Mouse (Mus musculus): ENCODE data around the gene S1pr1. TPM values are rescaled to one million over a fixed set of nuclear protein-coding genes. Genes with fewer than 3 reads are reported as not detected.

Gene S1pr1
- total RNA-seq (2017): 3.5 and 8.3 TPM in 2 replicates

DNA sequence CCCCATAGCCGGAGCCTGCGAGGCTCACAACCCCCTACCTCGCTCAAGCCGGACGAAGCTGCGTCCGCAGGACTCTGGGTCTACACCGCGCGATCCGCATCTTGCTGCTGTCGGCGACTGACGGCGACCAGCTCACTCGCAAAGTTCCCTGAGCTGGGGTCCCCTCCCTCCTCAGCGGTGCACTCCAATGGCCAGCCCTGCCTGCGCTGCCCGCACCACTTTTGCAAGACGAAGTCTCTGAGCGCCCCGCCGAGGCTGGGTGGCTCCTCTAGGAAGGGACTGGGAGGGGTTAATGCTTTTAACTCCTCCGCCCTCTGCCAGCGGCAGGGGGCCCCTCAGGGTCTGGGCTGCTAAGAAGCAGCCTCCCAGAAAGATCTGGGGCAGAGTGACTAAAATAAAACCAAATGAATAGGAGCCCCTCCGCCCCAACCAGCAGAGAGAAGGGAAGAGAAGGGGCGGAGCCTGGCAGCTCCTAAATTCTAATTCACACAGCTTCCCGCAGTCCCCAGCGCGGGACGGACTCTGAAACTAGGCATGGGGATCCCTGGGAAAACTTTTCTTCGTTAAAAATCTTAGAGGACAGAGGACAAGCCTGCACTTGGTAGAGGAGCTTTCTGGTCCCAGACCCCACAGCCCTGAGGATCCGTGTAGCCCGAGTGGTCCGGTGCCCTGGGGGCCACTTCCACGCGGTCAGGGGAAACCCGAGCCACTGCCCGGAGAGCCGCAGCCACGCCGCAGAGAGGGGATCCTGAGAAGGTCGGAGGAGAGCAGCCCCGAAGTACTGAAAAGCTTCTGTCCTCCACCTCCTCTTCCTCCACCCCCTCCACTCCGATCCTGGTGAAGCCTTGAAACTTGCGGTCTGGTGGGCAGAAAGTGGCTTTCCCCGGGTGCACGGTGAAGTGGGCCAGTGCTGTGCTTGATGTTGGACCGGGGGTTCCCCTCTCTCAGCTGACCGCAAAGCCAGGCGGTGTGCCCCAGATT is at the start of gene S1pr1:
S1pr1 (minus strand) TSS at position 402 of the 981 bp plus-strand sequence.
- peak; percentile 57 for ATAC-seq (replicated peaks; ENCODE audit: low read depth, poor library complexity, severe bottlenecking)

DNA sequence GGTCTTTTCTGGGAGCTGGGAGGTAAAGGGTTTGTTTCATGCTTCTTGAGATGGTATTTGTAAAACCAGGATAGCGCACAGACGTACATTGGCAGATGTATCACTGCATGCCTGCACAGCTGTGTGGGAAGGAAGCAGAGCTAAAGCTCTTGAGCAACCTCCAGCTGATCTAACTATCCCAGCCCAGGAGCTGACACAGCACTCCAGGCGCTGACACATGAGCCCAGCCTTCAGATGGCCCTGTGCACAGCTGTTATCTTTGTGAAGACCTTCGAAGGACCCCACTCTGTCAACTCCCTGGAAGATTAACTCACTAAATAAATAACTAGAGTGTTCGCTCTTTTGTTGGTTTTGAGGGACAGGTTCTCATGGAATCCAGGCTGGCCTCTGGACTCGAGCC is 48.4 kb upstream of the S1pr1 start:
- peak; percentile 79 for ATAC-seq (replicated peaks; ENCODE audit: low read depth, poor library complexity, severe bottlenecking)

- no peak for ATAC-seq (replicated peaks; ENCODE audit: low read depth, poor library complexity, severe bottlenecking)
These were observed 48.0 kb upstream of the S1pr1 start for GRCm38 (mm10) chr3:115762841-115763240.

GRCm38 (mm10) chr3:115759659-115760058 is 44.8 kb upstream of the S1pr1 start:
- no peak for ATAC-seq (replicated peaks; ENCODE audit: low read depth, poor library complexity, severe bottlenecking)

DNA sequence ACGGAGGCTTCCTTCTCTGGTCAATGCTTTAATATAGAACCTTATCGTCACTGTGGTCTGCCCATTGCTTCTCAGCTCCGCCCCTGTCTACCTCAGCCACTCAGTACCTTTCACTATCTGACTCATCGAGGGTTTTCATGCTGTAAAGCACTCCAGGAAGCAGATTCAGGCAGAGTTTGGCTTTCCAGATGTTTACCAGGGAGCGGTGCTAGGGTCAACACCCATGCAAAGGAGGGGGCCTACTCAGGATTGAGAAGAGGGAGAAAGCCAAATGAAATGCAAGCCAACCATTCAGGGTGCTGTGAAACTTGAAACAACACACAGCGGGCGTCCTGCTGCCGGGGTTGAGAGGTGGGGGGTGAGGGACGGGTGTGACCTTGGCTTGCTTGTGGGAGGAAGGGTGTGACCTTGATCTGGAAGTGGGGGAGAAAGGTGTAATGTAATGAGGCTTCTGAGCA is 43.6 kb upstream of the S1pr1 start:
- peak; percentile 72 for ATAC-seq (replicated peaks; ENCODE audit: low read depth, poor library complexity, severe bottlenecking)

- ATAC-seq (replicated peaks; ENCODE audit: low read depth, poor library complexity, severe bottlenecking): no peak
These were observed 39.6 kb upstream of the S1pr1 start for GRCm38 (mm10) chr3:115754466-115754865.

DNA sequence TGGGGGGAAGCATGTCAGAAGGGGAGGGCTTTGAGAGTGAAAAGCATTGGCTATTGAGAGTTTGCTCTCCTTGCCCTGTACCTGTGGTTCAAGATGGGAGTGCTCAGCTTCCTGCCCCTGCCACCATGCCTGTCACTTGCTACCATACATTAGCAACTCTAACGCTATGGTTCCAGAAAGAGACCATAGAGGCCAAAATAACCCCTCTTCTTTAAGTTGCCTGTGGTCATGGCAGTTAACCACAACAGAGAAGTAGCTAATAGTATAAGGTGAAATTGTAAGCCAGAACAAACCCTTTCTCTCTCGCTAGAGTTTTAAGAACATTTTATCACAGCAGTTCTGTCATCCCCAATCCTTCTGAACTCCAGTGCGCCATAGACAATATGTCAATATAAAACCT is 35.5 kb upstream of the S1pr1 start:
- ATAC-seq (replicated peaks; ENCODE audit: low read depth, poor library complexity, severe bottlenecking): peak; percentile 77

- no peak for ATAC-seq (replicated peaks; ENCODE audit: low read depth, poor library complexity, severe bottlenecking)
These were observed 33.6 kb upstream of the S1pr1 start for GRCm38 (mm10) chr3:115748289-115748989.

GRCm38 (mm10) chr3:115746511-115746910 is 31.6 kb upstream of the S1pr1 start:
- no peak for ATAC-seq (replicated peaks; ENCODE audit: low read depth, poor library complexity, severe bottlenecking)

DNA sequence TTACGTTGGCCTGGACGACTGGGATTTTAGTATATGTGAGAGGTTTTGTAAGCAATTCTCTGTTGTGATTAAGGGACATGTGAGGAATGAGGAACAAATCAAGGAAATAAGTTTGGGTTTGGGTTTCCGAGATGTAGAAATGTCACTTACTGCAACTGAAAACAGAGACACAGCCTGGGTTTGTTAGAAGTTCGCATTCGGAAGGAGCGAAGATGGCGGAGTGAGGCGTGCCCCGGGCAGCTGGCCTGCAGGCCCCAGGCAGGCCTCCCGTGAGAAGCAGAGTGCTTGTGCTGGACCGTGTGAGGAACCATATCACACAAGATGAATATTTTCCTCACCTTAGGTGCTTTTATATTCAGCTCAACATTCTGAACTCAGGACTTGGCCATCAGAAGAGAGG is 30.2 kb upstream of the S1pr1 start:
- ATAC-seq (replicated peaks; ENCODE audit: low read depth, poor library complexity, severe bottlenecking): 0 out of 2 replicates have a peak, but pooled peaks have one; percentile 39

DNA sequence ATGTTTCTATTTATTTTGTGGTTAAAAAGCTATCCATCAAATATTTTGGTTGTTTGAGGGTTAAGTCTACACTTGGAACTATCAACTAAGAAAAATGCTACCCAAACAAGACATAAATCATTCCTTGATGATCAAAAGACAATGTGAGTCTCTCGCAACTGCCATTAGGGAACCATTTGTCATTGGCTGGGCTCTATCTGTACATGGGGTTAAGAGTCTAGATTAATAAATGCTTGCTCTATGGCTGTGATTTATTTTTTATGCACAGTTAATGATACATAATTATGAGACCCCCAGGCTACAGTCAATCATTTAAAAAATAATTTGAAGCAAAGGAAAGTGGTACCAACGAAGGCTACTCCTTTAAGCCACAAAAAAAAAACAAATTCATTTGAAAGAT is 23.7 kb upstream of the S1pr1 start:
- ATAC-seq (replicated peaks; ENCODE audit: low read depth, poor library complexity, severe bottlenecking): no peak

DNA sequence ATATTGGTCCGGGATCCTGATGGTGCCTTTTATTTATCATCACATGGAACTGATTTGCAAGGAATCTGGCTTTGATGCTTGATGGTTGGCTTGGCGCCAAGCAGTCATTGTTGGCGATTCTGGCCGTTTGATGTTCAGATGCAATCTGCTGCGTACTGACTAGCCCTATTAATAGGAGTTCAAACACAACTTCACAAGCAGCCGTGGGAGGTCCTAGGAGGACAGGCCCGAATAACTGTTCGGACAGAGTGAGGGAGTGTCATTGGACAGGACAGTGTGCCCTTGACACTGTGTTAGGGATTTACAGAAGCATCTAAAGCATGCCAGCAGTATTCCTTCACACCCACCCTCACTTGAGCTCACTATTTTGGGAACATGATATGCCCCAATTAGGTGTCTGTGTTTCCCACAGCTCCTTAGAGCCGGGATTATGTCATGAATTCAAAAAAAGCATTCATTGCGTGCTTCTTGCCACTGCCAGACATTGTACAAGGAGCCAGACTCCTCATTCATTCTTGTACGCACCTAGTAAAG is 23.0 kb upstream of the S1pr1 start:
- no peak for ATAC-seq (replicated peaks; ENCODE audit: low read depth, poor library complexity, severe bottlenecking)

DNA sequence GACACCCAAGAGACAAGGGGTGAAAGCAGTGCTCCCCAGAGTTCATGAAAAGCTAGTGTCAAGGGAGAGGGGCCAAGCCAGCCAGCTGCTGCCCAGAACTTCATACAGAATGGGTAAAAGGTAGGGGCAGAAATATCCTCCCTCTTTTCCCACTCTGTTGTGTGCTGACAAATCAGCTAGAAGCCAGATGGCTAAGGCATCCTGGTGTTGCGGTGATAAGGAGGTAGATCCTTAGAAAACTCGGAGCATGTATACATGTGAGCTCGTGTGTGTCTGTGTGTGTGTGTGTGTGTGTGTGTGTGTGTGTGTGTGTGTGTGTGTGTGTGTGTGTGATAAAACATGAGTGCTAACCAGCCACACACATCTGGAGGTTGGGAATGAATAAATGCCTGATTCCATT is 20.7 kb upstream of the S1pr1 start:
- ATAC-seq (replicated peaks; ENCODE audit: low read depth, poor library complexity, severe bottlenecking): no peak

DNA sequence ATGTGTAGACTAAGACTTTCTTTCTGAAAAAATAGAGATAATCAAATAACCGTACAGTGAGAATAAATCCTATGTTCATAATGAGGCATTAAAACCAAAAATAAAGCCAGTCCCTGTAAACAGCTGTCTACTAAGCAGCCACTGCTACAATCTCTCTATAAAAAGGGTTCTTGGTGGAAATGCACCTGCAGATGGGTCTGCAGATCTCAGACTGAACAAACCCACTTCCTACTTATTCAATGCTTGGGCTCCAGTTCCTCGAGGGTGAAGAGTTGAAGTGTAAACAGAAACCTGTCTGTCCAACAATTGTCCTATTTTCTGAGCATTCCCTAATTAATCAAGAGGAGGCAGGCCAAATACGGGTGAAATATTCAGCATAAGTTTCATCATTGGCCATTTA is 20.0 kb upstream of the S1pr1 start:
- 0 out of 2 replicates have a peak, but pooled peaks have one; percentile 45 for ATAC-seq (replicated peaks; ENCODE audit: low read depth, poor library complexity, severe bottlenecking)

DNA sequence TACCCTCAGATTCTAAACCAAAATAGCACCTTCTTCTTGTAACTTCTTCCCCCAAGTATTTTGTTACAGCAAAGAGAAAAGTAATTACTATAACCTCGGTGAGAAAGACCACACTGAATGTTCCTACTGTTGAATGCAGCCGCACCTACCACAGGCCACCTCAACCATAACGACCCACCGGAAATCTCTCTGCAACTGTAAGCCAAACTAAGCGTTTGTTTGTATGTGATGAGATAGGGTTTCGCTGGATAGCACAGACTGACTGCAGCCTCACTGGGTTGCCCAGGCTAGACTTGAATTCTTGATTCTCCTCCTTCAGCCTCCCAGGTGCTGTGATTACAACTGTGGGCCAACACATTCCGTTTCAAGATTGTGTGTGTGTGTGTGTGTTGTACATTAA is 15.5 kb upstream of the S1pr1 start:
- no peak for ATAC-seq (replicated peaks; ENCODE audit: low read depth, poor library complexity, severe bottlenecking)

GRCm38 (mm10) chr3:115729187-115729586 is 14.3 kb upstream of the S1pr1 start:
- ATAC-seq (replicated peaks; ENCODE audit: low read depth, poor library complexity, severe bottlenecking): peak; percentile 90

DNA sequence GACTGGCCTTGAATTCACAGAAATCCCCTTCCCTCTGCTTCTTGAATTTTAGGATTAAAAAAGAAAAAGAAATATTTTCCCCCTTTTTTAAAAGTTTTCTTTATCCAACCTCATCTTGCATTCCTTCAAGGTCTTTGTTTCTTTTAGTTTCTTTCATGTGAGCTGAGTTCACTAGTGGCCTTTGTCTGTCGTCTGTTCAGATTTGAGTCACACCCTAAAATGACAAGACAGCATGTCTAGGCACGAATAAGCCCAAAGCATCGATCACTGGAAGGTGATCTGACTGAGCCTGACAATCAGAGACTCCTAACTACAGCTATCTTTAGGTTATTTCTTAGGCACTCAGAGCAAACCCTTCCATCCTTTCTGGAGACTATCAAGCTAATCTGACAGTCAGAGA is 13.3 kb upstream of the S1pr1 start:
- ATAC-seq (replicated peaks; ENCODE audit: low read depth, poor library complexity, severe bottlenecking): no peak

DNA sequence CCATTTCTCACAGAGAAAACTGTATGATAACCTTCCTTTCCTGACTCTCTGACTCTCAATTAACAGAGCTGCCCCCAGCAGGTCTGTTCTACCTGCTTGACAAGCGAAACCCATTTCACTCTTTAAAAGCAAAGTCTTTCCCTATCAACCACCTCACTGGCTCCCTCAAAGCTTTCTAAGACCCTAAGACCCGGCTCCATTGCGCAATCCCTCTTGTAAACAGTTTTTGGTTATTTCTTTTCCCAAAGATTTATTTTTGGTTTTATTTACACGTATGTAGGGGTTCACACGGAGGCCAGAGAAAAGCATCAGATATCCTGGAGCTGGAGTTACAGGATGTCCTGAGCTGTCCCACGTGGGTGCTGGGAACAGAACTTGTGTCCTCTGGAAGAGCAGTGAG is 4.0 kb upstream of the S1pr1 start:
- no peak for ATAC-seq (replicated peaks; ENCODE audit: low read depth, poor library complexity, severe bottlenecking)

DNA sequence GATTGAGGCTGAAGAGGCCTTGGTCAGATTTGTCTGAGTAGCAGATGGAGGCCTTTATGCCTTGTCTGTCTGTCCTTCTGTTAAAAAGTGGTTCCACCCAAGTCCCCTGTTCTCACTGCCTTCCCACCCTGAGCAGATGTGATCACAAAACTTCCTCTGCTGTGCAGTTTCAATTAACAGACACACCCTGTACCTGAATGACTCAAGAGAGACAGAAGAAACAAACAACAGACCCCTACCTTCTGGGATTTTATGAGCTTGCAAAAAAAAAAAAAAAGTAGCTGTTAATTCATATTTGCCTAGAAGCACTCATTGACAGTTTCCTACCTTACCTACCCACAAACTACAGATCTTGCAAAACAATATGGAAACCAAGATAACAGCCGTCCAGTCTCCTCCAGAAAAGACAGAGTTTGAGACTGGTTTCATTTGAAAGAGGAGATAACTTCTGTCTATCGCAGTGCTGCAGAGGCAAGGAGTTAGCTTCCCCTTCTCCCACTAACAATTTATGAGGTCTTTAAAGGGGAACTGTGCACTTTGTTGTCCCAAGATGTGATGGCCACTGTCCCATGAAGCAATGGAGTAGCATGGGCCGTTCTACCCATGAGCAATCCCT is 1.1 kb upstream of the S1pr1 start:
- peak; percentile 48 for ATAC-seq (replicated peaks; ENCODE audit: low read depth, poor library complexity, severe bottlenecking)

GRCm38 (mm10) chr3:115714049-115714435 is 830 bp downstream of the S1pr1 start:
- ATAC-seq (replicated peaks; ENCODE audit: low read depth, poor library complexity, severe bottlenecking): no peak

Data from common myeloid progenitor, adult 5-6 weeks (primary cell).